ENCODE assay signal across 35 mouse cellular contexts in genomic region chr3:153728577-153728976, GRCm38 (mm10).
"Had no signal": no experiment of that assay in that cellular context is flagged by ENCODE, and none has a peak within 500 bp of the region (broad histone marks: within the 10 kb centered on the region; RNA-seq: fewer than 3 reads in every experiment).

No protein-coding gene starts in this region.

- H3K27me3 ChIP-seq: hindbrain, embryonic 13.5 days; hindbrain, embryonic 15.5 days; intestine, embryonic 15.5 days; kidney, embryonic 15.5 days had no signal

- H3K9ac ChIP-seq: heart, embryonic 12.5 days; heart, embryonic 13.5 days; heart, embryonic 15.5 days; hindbrain, embryonic 12.5 days; hindbrain, embryonic 13.5 days; hindbrain, embryonic 14.5 days; hindbrain, embryonic 15.5 days; intestine, embryonic 15.5 days; kidney, embryonic 15.5 days had no signal

- DNase-seq: heart, postnatal 10 days; heart, postnatal 14 days; heart, postnatal 36 days; heart, postnatal 4 days; kidney, adult 11 months; kidney, adult 18-20 months; kidney, adult 2 months; kidney, adult 8-10 months; kidney, adult 9 months; kidney, postnatal 10 days; kidney, postnatal 14 days; kidney, postnatal 25 days; kidney, postnatal 36 days; kidney, postnatal 4 days; layer of hippocampus, adult 9-11 months; layer of hippocampus, postnatal 36 days had no signal

- H3K36me3 ChIP-seq: heart, embryonic 10.5 days; heart, embryonic 12.5 days; heart, embryonic 13.5 days; heart, embryonic 15.5 days; hindbrain, embryonic 10.5 days; hindbrain, embryonic 12.5 days; hindbrain, embryonic 13.5 days; hindbrain, embryonic 15.5 days; intestine, embryonic 15.5 days; kidney, embryonic 15.5 days had no signal

- ATAC-seq: hindbrain, embryonic 16.5 days; hindbrain, postnatal 0 days; inflammation-experienced regulatory T-cells, adult 6 months; intestine, embryonic 15.5 days; intestine, embryonic 16.5 days; intestine, postnatal 0 days had no signal

- H3K4me3 ChIP-seq: heart, embryonic 10.5 days; heart, embryonic 12.5 days; heart, embryonic 13.5 days; heart, embryonic 15.5 days; hindbrain, embryonic 10.5 days; hindbrain, embryonic 12.5 days; hindbrain, embryonic 13.5 days; hindbrain, embryonic 15.5 days; intestine, embryonic 15.5 days; kidney, embryonic 15.5 days; layer of hippocampus, adult 2 months had no signal

- H3K4me2 ChIP-seq: heart, embryonic 11.5 days; heart, embryonic 12.5 days; heart, embryonic 13.5 days; heart, embryonic 15.5 days; hindbrain, embryonic 12.5 days; hindbrain, embryonic 13.5 days; hindbrain, embryonic 14.5 days; hindbrain, embryonic 15.5 days; intestine, embryonic 15.5 days; kidney, embryonic 15.5 days had no signal

- H3K27ac ChIP-seq: heart, embryonic 10.5 days; heart, embryonic 13.5 days; heart, embryonic 15.5 days; hindbrain, embryonic 10.5 days; hindbrain, embryonic 12.5 days; hindbrain, embryonic 13.5 days; hindbrain, embryonic 14.5 days; hindbrain, embryonic 15.5 days; hindbrain, postnatal 0 days; intestine, embryonic 15.5 days; kidney, embryonic 15.5 days; kidney, postnatal 0 days; layer of hippocampus, adult 2 months had no signal

- H3K9me3 ChIP-seq: heart, embryonic 10.5 days; heart, embryonic 12.5 days; heart, embryonic 13.5 days; heart, embryonic 15.5 days; hindbrain, embryonic 10.5 days; hindbrain, embryonic 12.5 days; hindbrain, embryonic 13.5 days; hindbrain, embryonic 15.5 days; intestine, embryonic 15.5 days; kidney, embryonic 15.5 days had no signal
